Mouse (Mus musculus): ENCODE data around the gene Cfap45. TPM values are rescaled to one million over a fixed set of nuclear protein-coding genes. Genes with fewer than 3 reads are reported as not detected.

Cfap45 gene
- polyA plus RNA-seq, 1 experiment from 2014 or later: 3.6 TPM

DNA sequence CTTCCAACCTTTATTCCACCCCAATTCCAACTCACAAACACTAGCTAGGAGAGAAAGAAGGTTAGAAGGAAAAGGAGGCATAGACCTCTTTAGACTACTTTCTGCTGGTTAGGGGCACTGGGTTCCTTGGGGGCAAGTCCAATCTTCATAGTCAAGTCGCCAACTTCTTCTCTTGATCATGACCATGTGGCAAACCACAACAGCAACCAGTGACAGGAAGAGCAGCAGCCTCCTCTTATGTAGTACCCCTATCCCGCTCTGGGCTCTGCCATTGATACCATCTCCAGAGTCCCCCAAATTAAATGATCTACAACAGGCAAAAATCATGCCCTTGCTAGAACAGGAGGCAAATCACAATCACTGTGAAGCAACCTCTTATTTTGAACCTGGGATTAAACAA lies 73.4 kb downstream of the Cfap45 start:
- DNase-seq (ENCODE audit: low spot score): no peak
- Histone ChIP-seq H3K9me3 (no peaks in the 10 kb centered on the region), H3K36me3 (no peaks in the 10 kb centered on the region), H3K27ac (no peak overlapping the region), H3K27me3 (ENCODE audit: insufficient read depth, poor library complexity, severe bottlenecking) (0 out of 2 replicates have a peak, but pooled peaks cover 4% of the 10 kb centered on the region), H3K4me3 (no peak overlapping the region), H3K4me1 (replicated peaks) (no peaks in the 10 kb centered on the region)
- 84% methylated on average over 2 of the region's 2 CpGs for WGBS

GRCm38 (mm10) chr1:172594495-172594894 lies 73.9 kb downstream of the Cfap45 start:
- H3K27me3 ChIP-seq (ENCODE audit: insufficient read depth, poor library complexity, severe bottlenecking): 0 out of 2 replicates have a peak, but pooled peaks cover 4% of the 10 kb centered on the region

More at GRCm38 (mm10) chr1:172594495-172594894, 73.9 kb downstream of the Cfap45 start:
- H3K27ac ChIP-seq: no peak overlapping the region
- DNase-seq (ENCODE audit: low spot score): peak; percentile 60
- H3K4me1 ChIP-seq (replicated peaks): no peaks in the 10 kb centered on the region
- H3K36me3 ChIP-seq: no peaks in the 10 kb centered on the region
- H3K9me3 ChIP-seq: no peaks in the 10 kb centered on the region
- no peak overlapping the region for H3K4me3 ChIP-seq

Other genes starting within 250 kb of the Cfap45 start
- 2.1 and 2.3 TPM in 2 replicates for gene Atp1a2, start 222.7 kb upstream of the Cfap45 start, polyA plus RNA-seq (2016; fragmentation: Nextera tagmentation; extraction: Ambion mirVana)
- 0.11 and 0.71 TPM in 2 replicates for gene Kcnj9, start 191.5 kb upstream of the Cfap45 start, polyA plus RNA-seq (2016; fragmentation: Nextera tagmentation; extraction: Ambion mirVana)
- 0.31 and 0.77 TPM in 2 replicates for gene Kcnj10, start 179.6 kb upstream of the Cfap45 start, polyA plus RNA-seq (2016; fragmentation: Nextera tagmentation; extraction: Ambion mirVana)
- 8.7 and 10.5 TPM in 2 replicates for gene Pigm, start 144.3 kb upstream of the Cfap45 start, polyA plus RNA-seq (2016; fragmentation: Nextera tagmentation; extraction: Ambion mirVana)
- gene Slamf9, start 45.4 kb upstream of the Cfap45 start, polyA plus RNA-seq (2016; fragmentation: Nextera tagmentation; extraction: Ambion mirVana): 0.16 TPM in 1 of 2 replicates, not detected in the other
- gene Igsf9, start 39.0 kb upstream of the Cfap45 start, polyA plus RNA-seq (2016; fragmentation: Nextera tagmentation; extraction: Ambion mirVana): 74.1 and 76.0 TPM in 2 replicates
- 73.3 and 80.4 TPM in 2 replicates for gene Tagln2, start 20.8 kb upstream of the Cfap45 start, polyA plus RNA-seq (2016; fragmentation: Nextera tagmentation; extraction: Ambion mirVana)
- 0.15 TPM in 1 of 2 replicates, not detected in the other for gene Vsig8, start 35.1 kb downstream of the Cfap45 start, polyA plus RNA-seq (2016; fragmentation: Nextera tagmentation; extraction: Ambion mirVana)
- 0.12 TPM in 1 of 2 replicates, not detected in the other for gene Slamf8, start 69.8 kb downstream of the Cfap45 start, polyA plus RNA-seq (2016; fragmentation: Nextera tagmentation; extraction: Ambion mirVana)
- gene Fcrl6, start 81.8 kb downstream of the Cfap45 start, polyA plus RNA-seq (2016; fragmentation: Nextera tagmentation; extraction: Ambion mirVana): 0.21 TPM in 1 of 2 replicates, not detected in the other
- gene Dusp23, start 112.2 kb downstream of the Cfap45 start, polyA plus RNA-seq (2016; fragmentation: Nextera tagmentation; extraction: Ambion mirVana): 8.4 and 10.2 TPM in 2 replicates
- 0.21 and 0.34 TPM in 2 replicates for gene Crp, start 177.3 kb downstream of the Cfap45 start, polyA plus RNA-seq (2016; fragmentation: Nextera tagmentation; extraction: Ambion mirVana)